15 mouse cellular contexts compared by ENCODE assay signal in the genomic region with DNA sequence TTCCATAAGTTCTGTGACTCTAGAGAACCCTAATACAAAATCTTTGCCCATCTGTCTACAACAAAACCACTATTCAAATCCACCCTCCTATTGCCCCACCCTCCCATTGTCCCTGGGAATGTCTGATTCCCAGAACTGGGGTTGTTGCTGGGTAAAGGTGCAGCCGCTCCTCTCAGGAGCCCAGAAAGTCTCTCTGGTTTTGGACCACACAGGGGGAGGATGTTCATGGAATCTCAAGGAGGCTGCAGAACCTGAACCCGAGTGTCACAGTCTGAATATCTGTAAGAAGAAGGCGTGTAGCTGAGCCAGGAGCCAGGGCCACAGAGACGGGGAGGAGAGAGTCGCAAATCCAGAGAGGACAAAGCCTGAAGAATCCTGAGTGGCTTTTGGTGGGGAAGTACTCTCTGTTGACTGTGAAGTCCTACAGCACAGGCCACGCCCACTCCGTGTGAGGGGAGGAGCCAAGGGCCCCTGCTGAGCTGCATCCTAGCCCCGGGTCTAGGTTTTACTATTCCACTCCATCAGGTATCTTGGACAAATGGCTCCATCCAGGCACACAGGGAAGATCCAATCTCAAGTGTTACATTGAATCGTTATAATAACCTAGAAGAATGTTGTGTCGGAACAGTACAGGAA. TPM values are rescaled to one million over a fixed set of nuclear protein-coding genes. Genes with fewer than 3 reads are reported as not detected.
A peak's percentile ranks its signal among the peaks of the same experiment; 100 is the strongest.
DNase-seq lines count a peak whose midpoint lies in the region; ATAC-seq and TF ChIP-seq lines count a peak whose summit lies in the region.
"Had no signal": no experiment of that assay in that cellular context is flagged by ENCODE, and none has a peak within 500 bp of the region (broad histone marks: within the 10 kb centered on the region; RNA-seq: fewer than 3 reads in every experiment).

No protein-coding gene starts in this region.

- 58% methylated on average over 10 of the region's 10 CpGs for WGBS in lung, postnatal 0 days
- 70% methylated on average over 10 of the region's 10 CpGs for WGBS in forebrain, embryonic 11.5 days

- no peak for TF ChIP-seq CTCF in lung, postnatal 0 days (IDR thresholded peaks at IDR 0.05)

- H3K4me1 ChIP-seq in lung, postnatal 0 days (ENCODE audit: insufficient read depth, low read depth, low read length), result no peaks in the 10 kb centered on the region
- no peaks in the 10 kb centered on the region for H3K4me1 ChIP-seq in forebrain, embryonic 11.5 days (replicated peaks; ENCODE audit: control insufficient read depth, insufficient read depth, low read length)
- H3K4me1 ChIP-seq: forebrain, embryonic 15.5 days had no signal

- no peak for ATAC-seq in lung, postnatal 0 days
- peak; percentile 59 to 76; a peak in 3 of 4 replicates for ATAC-seq in hematopoietic stem cell, adult 5-6 weeks (replicated peaks in 1 of 2; ENCODE audit: insufficient read depth in 1 of 2, low FRiP score in 2 of 2, low TSS enrichment in 1 of 2, low read depth in 1 of 2, poor library complexity in 2 of 2, severe bottlenecking in 2 of 2)
- no peak for ATAC-seq in forebrain, embryonic 11.5 days (replicated peaks; ENCODE audit: low FRiP score)
- ATAC-seq: forebrain, embryonic 15.5 days; midbrain, embryonic 13.5 days had no signal

- H3K4me3 ChIP-seq in lung, postnatal 0 days (ENCODE audit: low read depth, low read length), result no peak overlapping the region
- H3K4me3 ChIP-seq in forebrain, embryonic 11.5 days (ENCODE audit: low read depth, low read length), result no peak overlapping the region
- H3K4me3 ChIP-seq: forebrain, embryonic 15.5 days; heart, embryonic 13.5 days; layer of hippocampus, adult 2 months; midbrain, embryonic 13.5 days had no signal

- no peaks in the 10 kb centered on the region for H3K27me3 ChIP-seq in lung, postnatal 0 days (replicated peaks; ENCODE audit: insufficient read depth, low read length)
- no peaks in the 10 kb centered on the region for H3K27me3 ChIP-seq in forebrain, embryonic 11.5 days (ENCODE audit: control insufficient read depth, insufficient read depth, low read length)
- H3K27me3 ChIP-seq: forebrain, embryonic 15.5 days; heart, embryonic 13.5 days; midbrain, embryonic 13.5 days had no signal

- peak; percentile 33 for DNase-seq in lung, postnatal 36 days
- no peak for DNase-seq in lung, postnatal 0 days (ENCODE audit: low spot score)
- peak; percentile 86 for DNase-seq in ES-CJ7 (ENCODE audit: low read depth, low spot score)
- DNase-seq in thymus, postnatal 36 days, result peak; percentile 16 to 36
- no peak for DNase-seq in forebrain, embryonic 11.5 days (ENCODE audit: low spot score)
- no peak for DNase-seq in retina, embryonic 14.5 days (ENCODE audit: low spot score)
- DNase-seq: cerebellum, adult 2 months; embryo, embryonic 11 days; gastrocnemius, postnatal 36 days; kidney, adult 2 months had no signal

- H3K27ac ChIP-seq in lung, postnatal 0 days (ENCODE audit: low read length), result no peak overlapping the region
- no peak overlapping the region for H3K27ac ChIP-seq in forebrain, embryonic 11.5 days (ENCODE audit: low read depth, low read length)
- H3K27ac ChIP-seq: forebrain, embryonic 15.5 days; heart, embryonic 13.5 days; layer of hippocampus, adult 2 months; midbrain, embryonic 13.5 days had no signal

- no peak overlapping the region for H3K4me2 ChIP-seq in lung, postnatal 0 days (replicated peaks; ENCODE audit: low read depth, low read length)
- no peak overlapping the region for H3K4me2 ChIP-seq in forebrain, embryonic 11.5 days (ENCODE audit: low read depth, low read length, severe bottlenecking)
- H3K4me2 ChIP-seq: forebrain, embryonic 15.5 days; heart, embryonic 13.5 days; midbrain, embryonic 13.5 days had no signal

- no peak overlapping the region for H3K9ac ChIP-seq in lung, postnatal 0 days (replicated peaks; ENCODE audit: low read depth)
- no peak overlapping the region for H3K9ac ChIP-seq in forebrain, embryonic 11.5 days (ENCODE audit: low read length)
- H3K9ac ChIP-seq: forebrain, embryonic 15.5 days; heart, embryonic 13.5 days; midbrain, embryonic 13.5 days had no signal

- no peak for TF ChIP-seq EP300 in lung, postnatal 0 days (IDR thresholded peaks at IDR 0.05)

- H3K36me3 ChIP-seq in lung, postnatal 0 days (ENCODE audit: insufficient read depth, low read length), result no peaks in the 10 kb centered on the region
- H3K36me3 ChIP-seq in forebrain, embryonic 11.5 days (ENCODE audit: control insufficient read depth, insufficient read depth, low read length), result no peaks in the 10 kb centered on the region
- H3K36me3 ChIP-seq: forebrain, embryonic 15.5 days; heart, embryonic 13.5 days; midbrain, embryonic 13.5 days had no signal

- no peaks in the 10 kb centered on the region for H3K9me3 ChIP-seq in lung, postnatal 0 days (ENCODE audit: low read length)
- H3K9me3 ChIP-seq in forebrain, embryonic 11.5 days (ENCODE audit: control insufficient read depth, low read length), result no peaks in the 10 kb centered on the region
- H3K9me3 ChIP-seq: forebrain, embryonic 15.5 days; heart, embryonic 13.5 days; midbrain, embryonic 13.5 days had no signal

RNA-seq across cellular contexts. Expression of a gene that starts 53.6 kb away (rescaled TPM):
- polyA plus RNA-seq in lung, postnatal 0 days (2015; fragmentation: Nextera tagmentation; extraction: Ambion mirVana), result 94.2 and 95.6 TPM in 2 replicates
- 172 and 186 TPM in 2 replicates for total RNA-seq in hematopoietic stem cell, adult 5-6 weeks (2017)
- 251 and 258 TPM in 2 replicates for polyA plus RNA-seq in forebrain, embryonic 11.5 days (2014; fragmentation: Nextera tagmentation; extraction: Ambion mirVana)

RNA-seq across cellular contexts. Expression of a gene that starts 54.0 kb away (rescaled TPM):
- 25.7 and 28.5 TPM in 2 replicates for polyA plus RNA-seq in lung, postnatal 0 days (2015; fragmentation: Nextera tagmentation; extraction: Ambion mirVana)
- total RNA-seq in hematopoietic stem cell, adult 5-6 weeks (2017), result 11.1 and 16.7 TPM in 2 replicates
- 39.1 and 40.5 TPM in 2 replicates for polyA plus RNA-seq in forebrain, embryonic 11.5 days (2014; fragmentation: Nextera tagmentation; extraction: Ambion mirVana)

RNA-seq across cellular contexts. Expression of a gene that starts 54.7 kb away (rescaled TPM):
- 29.0 and 31.3 TPM in 2 replicates for polyA plus RNA-seq in lung, postnatal 0 days (2015; fragmentation: Nextera tagmentation; extraction: Ambion mirVana)
- 19.6 and 20.4 TPM in 2 replicates for total RNA-seq in hematopoietic stem cell, adult 5-6 weeks (2017)
- polyA plus RNA-seq in forebrain, embryonic 11.5 days (2014; fragmentation: Nextera tagmentation; extraction: Ambion mirVana), result 51.3 and 53.0 TPM in 2 replicates

Comparison
In these comparisons a context has a peak if more than half of its experiments do, and no peak if none do; other contexts are left out.
1. DNase-seq: peak in lung, postnatal 36 days (single experiment), ES-CJ7 (single experiment) and thymus, postnatal 36 days (2 of 2); none in lung, postnatal 0 days (single experiment), forebrain, embryonic 11.5 days (single experiment) and retina, embryonic 14.5 days (single experiment).
2. ATAC-seq: peak in hematopoietic stem cell, adult 5-6 weeks (2 of 2); none in lung, postnatal 0 days (single experiment) and forebrain, embryonic 11.5 days (single experiment).